Mouse (Mus musculus): ENCODE results near the gene Adgre5.

DNA sequence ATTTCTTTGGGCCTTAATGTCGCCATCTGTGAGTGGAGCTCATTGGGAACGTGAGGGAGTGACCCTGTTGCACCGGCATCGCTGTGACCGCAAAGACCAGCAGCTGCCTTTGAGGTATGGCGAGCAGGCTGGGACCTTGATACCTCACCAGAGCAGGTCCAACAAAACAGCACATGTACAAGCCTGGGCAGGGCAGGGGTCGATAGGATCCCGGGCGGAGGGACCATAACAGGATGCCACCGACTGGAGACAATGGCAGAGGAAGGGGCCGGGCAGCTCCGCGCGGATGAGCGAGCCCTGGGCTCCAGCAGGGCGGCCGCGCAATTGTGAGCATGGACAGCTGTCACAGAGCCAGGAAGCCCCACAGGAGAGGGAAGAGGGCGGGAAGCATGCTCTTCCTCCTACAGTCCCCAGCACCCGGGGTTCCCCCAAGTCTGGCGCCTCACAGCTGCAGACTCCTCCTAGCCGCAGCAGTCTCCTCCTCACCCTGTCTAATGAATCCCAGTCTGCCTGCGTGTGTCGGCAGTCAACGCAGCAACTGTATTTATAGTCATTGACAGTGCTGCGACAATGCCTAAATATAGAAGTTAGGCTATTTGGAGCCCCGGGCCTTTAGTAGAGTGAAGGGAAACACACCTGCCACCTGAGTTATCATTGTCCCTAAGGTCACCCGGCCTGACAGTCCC lies 6.7 kb upstream of the Adgre5 start:
- TF ChIP-seq CTCF (IDR thresholded peaks at IDR 0.05; ENCODE audit: insufficient read depth, low read length) (no peak), POLR2A (IDR thresholded peaks at IDR 0.05; ENCODE audit: borderline replicate concordance, extremely low read depth, low read depth, low read length) (peak; percentile 69; the same call in 1 of the 2 replicates)

All from lung, adult 2 months (tissue).